Mouse (Mus musculus) c-Kit-negative CD71-positive TER-119-positive erythroid progenitor cells, embryonic 14.5 days (primary cell): ENCODE data around the gene Sart3.
"Not testable (repeated sequence)": the region's sequence is repeated elsewhere in the genome, so short reads cannot be mapped to it uniquely, and the experiment has no call there.

Experiments used
- DNase-seq: peaks from one replicate; pipeline ENCODE4 v3.0.0-alpha.2; 2013; ENCODE audit warnings: low read depth, low spot score

Sart3 gene

DNA sequence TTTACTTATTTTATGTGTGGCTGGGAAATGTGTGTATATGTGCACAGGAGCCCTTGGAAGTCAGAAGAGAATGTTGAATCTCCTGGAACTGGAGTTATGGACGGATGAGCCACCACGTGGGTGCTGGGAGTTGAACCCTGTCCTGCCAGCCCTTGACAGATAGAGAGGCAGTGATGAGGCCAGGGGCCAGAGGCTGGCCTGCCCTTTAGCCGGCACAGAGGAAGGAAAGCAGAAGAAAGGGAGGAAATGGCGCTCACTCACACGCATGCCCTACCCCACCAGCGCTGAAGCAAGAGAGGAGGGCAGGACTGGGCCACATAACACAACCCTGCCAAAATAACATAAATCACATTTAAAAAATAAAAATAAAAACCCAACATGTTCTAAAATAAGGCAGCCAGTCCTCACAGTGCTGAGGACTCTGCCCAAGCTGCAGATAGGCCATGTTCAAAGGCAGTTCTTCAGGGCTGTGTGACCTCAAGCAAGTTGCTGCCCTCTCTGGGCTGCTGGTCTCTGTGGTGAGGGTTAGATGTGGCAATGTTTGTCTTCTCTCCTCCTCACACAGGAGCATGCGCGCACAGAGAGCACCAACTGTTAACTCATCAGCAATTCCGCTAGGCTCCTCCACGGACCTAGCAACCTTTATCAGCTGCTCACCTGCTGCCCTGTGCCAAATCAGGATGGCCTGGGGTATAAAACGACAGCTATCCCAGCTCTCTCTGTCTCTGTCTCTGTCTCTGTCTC, 18.3 kb upstream of the Sart3 start:
- no peak for DNase-seq

DNA sequence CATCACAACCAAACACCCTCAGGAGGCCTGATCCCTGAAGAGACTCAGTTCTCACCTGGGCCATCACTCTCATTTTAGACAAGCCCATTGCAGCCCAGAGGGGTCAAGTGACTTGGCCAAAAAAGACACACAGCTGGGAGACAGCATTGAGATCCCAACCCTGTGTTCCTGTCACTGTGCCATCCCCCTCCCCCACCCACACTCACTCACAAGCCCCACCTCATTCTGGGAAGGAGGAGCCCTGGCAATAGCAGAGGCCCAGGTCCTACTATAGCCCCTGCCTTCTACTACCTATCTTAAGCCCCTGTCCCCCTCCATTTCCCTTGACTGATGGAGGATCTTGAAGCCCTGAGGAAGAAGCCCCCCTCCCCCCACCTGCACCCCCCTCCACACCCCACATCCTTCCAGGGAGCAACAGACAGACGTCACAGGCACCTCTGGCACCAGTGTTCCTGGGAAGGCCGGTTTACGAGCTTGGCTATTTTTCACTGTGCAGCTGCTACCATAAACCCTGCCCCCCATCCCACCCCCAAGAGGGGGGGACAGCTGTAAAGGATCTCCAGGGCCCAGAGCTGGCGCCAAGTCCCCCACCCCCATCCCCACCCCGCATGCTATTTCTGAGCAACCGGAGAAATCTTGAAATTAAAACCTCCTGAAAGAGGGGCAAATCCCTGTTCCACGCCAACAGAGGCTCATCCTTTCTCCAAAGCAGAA, 16.9 kb upstream of the Sart3 start:
- no peak for DNase-seq

DNA sequence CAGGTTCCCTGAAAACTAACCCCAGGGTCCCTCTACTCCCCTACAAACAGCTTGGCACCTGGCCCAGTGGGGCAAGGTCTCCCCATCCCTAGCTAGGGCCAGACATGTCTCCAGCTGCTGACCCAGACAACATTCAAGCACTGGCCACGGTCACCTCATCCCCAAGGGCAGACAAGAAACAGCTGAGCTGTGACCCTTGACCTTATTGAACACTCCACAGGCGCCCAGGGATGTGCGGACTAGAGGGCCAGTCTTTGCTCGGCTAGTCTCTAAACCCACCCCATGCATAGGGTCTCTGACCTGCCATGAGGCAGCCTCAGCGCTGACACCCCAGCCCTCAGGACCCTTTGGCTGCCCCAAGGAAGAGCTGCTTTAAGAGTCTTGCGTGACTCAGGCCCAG, 16.3 kb upstream of the Sart3 start:
- DNase-seq = no peak

DNA sequence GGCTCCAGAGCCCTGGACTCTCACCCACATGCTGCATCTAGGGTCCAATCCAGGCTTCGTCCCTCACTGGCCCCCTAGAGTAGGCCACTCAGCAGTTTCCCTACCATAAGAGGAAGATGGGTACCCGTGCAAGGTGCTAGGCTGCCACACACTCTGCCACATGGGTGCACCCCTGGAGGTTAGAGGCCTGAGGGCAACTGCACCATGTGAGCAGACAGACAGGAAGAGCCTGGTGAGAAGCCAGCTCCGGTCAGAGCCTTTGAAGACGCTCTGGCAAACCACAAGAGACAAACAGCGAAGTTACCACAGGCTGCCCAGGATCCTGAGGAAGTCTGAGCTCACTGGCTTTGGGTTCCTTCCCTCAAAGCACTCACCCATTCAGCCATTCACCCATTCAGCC, 14.7 kb upstream of the Sart3 start:
- DNase-seq = no peak

DNA sequence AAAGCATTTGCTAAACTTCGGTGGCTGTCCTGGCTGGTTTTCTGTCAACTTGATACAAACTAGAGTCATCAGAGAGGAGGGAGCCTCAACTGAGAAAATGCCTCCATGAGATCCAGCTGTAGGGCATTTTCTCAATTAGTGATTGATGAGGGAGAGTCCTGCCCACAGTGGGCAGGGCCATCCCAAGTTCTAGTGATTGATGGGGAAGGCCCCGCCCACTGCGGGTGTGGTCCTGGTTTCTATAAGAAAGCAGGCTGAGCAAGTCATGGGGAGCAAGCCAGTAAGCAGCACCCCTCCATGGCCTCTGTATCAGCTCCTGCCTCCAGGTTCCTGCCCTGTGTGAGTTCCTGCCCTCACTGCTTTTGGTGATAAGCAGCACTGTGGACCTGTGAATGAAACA, 11.8 kb upstream of the Sart3 start:
- not testable (repeated sequence) for DNase-seq

DNA sequence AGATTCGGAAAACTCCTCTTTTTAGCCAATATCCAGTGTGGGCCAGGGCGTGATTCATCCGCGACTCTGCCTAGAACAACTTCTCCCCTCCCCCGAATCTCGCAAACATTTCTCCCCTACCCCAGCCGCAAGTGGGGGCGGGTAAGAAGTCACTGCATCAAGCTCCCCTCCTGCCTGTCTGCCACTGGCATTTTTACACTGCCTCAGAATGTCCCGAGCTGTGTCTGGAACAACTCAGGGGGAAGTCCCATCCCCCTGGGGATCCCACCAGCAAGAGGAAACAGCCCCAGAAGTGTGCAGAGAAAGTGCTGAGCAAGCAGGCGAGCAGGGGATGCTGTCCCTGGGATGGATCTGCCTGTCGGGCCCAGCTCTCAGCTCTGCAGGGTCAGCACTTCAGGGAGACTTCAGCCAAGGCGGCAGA, 11.3 kb upstream of the Sart3 start:
- no peak for DNase-seq

DNA sequence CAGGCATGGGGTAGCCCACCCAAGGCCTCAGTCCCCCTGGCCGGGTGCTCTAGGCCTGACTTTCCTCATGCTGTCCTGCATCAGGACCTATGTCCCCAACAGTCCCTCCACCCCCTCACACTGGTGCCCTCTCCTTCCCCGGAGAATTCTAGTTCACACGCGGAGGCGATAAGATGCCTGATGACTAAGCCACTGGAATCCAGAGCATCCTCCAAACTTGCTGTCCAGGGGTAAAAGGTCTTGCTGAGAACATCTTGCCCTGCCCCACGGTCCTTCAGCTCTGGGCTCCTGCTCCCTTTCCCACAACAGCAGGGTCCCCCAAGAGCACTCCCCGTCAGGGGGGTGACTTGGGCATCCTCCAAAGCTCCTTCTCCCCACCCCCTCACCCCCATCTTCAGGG, 10.3 kb upstream of the Sart3 start:
- DNase-seq = no peak

DNA sequence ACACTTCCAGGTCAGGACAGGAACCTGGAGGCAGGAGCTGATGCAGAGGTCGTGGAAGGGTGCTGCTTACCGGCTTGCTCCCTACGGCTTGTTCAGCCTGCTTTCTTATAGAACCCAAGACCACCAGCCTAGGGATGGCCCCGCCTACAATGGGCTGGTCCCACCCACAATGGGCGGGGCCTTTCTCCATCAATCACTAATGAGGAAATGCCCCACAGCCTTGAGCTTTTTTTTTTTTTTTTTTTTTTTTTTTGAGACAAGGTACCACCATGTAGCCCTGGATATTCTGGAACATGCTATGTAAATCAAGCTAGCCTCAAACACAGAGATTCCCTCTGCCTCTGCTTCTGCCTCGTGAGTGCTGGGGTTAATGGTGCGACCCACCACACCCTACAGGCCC, 9.6 kb upstream of the Sart3 start:
- DNase-seq = no peak

DNA sequence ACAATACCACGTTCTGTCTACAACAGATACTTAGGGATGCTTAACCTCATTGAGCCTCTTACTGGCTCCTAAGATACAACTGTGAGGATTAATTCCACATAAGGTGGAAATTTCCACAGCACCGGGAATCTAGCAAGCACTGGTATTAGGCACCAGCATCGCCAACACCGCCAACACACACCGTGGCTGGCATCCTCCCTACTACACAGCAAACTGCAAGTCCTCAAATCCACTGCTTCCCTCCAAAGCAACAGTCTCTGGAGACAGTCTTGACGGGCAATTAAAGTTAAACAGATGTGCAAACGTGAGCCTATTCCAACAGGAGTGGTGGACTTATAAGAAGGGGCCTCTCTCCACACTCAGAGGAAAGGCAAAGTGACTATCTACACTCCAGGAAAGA, 8.9 kb upstream of the Sart3 start:
- no peak for DNase-seq

DNA sequence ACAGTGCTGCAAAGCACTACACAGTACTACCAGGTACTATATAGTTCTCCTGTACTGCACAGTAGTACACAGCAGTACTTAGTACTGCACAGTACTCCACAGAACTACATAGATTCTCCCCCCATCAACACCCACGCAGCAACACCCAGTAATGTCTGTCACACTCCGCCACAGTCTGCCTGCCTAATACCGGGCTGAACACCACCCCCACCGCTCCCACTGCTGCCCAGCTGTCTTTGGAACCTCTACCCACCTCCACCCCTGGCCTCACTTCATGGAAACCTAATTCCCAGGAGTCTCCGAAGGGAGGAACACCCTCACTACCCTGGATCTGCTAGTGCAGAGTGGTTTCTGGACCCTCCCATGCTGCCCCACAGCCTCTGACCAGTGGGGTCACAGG, 8.5 kb upstream of the Sart3 start:
- no peak for DNase-seq

DNA sequence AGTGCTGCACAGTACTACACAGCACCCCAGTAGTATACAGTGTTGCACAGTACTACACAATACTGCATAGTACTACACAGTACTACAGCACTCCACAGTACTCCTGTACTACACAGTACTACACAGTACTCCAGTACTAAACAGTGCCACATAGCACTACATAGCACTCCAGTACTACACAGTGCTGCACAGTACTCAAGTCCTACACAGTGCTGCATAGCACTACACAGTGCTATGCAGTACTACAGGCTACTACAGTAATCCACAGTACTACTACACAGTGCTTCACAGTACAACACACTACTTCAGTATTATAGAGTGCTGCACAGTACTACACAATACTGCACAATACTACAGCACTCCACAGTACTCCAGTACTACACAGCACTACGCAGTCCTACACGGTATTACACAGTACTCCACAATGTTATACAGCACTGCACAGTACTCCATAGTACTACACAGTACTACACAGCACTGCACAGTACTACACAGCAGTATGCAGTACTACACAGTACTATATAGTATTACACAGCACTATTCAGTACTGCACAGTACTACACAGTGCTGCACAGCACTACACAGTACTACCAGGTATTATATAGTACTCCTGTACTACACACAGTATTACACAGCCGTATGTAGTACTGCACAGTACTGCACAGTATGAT, 7.9 kb upstream of the Sart3 start:
- no peak for DNase-seq

DNA sequence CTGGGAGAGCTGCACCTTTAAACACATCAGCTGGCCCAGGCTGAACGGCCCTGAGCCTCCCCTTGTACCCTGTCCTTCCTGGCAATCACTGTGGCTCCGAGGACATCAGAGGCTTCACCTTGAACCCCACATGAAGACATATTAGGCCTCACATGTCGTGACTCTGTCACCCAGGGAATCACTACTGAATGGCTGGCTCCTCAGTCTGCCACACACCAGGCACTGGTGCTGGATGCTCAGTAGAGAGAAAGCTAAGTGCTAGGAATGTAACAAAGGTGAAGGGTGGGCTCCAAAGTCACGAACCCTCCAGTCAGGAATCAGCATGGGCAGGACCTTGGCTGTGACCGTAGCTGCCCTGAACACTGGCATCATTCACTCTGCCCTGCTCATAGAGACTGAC, 7.3 kb upstream of the Sart3 start:
- no peak for DNase-seq

DNA sequence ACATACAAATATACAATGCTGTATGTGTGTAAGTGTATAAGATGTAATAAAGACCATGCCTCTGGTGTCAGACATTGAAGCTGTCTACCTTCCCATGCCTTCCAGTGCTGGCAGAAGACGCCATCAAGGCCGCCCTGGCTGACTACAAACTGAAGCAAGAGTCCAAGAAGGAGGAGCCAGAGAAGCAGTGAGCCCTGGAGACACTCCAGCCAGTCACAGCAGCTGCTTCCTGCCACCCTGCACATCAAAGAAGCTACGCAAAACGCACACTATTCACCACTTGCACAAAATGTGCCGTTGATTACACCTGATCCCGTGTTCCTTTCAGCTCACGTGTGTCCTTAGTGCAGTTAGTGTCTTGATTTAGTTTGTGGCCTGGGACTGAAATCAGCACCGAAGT, 5.4 kb upstream of the Sart3 start:
- DNase-seq = not testable (repeated sequence)

DNA sequence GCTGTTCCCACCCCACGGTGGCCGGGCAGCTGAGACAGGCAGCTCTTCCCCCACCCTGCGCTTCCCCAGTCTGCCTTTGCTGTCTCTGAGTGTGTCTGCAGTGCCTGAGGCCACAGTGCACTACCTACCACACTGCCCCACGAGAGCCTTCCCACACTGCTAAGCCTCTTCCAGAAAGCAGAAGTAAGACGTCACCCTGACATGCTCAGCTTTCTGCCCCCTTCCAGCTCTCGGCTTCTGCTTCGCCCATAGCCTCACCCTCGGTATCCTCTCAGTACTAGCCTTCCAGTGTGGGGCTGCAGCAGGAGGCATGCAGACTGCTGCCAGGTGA, 4.6 kb upstream of the Sart3 start:
- no peak for DNase-seq

DNA sequence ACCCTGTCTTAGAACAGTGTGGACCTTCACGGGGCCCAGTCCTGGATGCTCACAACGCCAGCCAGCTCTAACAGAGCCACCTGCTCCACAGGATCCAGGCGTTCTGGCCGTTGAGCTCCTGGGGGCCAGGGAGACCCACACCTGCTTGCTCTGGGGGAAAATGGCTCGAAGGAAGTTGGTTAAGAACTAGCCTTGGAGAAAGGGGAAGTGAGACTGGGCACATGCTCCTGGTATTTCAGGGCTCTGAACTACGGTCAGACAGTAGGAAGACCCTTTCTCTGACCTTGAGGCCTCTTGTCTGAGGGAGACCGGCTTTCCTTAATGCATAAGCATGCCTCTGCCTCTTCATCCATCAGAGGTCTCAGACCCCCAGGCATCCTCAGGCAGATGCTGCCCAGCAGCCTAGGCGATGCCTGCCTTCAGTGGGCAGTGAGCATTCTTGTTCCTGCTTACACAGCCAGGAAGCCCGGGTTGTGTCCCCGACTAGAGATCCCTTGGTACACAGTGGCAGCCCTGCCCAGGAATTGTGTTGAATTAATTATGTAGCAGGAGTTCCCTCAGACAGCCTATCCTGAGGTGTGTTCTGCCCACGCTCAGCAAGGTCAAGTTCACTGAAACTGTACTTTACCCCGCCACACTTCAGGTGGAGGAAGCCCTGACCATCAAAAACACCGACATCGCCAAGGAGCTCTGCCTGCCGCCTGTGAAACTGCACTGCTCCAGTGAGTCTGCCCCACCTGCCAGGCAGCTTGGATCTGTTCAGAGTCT, 4.0 kb upstream of the Sart3 start:
- no peak for DNase-seq

DNA sequence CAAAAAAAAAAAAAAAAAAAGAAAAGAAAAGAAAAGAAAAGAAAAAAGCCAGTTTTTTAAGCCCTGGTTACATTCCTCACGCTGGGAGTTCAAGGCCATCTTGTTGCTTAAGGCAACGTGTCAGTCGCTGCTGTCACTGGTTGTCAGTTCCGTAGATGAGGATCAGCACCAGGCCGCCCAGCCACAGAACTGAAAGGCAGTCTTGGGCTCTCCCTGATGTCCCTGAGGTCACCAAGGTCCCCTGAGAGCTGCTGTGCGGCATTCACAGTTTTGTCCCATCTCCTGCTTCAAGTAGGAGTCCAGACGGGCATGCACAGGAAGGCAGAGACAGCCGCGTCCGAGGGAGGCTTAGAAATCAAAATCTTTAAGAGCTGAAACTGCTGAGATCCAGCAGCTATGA, 3.3 kb upstream of the Sart3 start:
- no peak for DNase-seq

DNA sequence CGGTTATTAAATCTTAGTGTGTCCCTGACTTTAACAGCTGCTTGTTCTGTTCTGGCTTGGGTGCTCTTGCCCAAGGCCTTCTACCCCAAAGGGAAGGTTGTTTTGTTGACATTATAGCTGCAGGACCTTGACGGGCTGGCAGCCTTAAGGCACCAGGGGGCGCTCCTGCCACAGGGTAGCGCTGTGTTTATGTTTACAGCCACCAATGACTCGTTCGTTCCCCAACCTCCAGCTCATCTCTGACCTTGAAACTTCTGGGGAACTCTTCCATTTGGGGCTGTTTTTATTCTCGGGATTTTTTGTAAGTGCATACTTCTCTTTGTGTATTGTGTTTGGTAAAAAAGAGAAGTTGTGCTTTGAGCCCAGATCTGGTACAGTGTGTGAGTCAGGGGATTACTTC, 1.4 kb upstream of the Sart3 start:
- DNase-seq = peak; percentile 83

DNA sequence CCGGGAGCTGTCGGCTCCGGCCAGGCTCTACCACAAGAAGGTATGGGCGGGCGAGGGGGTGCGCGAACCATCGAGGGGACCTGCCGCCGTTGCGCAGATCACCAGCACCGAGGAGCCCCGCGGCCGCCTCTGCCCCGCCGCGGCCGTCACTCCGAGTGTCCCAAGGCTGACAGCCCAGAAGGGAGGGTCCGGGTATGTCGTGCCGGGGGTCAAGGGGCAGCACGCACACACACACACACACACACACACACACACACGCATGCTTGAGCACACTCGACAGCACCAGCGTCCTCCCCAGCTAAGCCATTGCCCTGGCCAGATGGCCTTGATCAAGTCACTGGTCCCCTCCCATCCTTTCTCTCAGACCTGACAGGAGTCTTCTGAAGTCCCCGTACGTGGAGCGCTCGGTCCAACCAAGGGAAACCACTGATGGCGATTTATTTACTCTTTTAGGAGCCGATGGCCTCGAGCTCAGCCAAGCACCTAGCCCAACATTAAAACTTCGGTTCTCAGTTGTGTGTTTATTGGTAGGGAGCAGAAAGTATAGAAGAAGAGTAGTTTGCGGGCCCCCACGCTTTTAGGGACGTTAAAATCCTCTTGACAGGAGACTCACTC, 702 bp upstream of the Sart3 start:
- peak; percentile 30 for DNase-seq

DNA sequence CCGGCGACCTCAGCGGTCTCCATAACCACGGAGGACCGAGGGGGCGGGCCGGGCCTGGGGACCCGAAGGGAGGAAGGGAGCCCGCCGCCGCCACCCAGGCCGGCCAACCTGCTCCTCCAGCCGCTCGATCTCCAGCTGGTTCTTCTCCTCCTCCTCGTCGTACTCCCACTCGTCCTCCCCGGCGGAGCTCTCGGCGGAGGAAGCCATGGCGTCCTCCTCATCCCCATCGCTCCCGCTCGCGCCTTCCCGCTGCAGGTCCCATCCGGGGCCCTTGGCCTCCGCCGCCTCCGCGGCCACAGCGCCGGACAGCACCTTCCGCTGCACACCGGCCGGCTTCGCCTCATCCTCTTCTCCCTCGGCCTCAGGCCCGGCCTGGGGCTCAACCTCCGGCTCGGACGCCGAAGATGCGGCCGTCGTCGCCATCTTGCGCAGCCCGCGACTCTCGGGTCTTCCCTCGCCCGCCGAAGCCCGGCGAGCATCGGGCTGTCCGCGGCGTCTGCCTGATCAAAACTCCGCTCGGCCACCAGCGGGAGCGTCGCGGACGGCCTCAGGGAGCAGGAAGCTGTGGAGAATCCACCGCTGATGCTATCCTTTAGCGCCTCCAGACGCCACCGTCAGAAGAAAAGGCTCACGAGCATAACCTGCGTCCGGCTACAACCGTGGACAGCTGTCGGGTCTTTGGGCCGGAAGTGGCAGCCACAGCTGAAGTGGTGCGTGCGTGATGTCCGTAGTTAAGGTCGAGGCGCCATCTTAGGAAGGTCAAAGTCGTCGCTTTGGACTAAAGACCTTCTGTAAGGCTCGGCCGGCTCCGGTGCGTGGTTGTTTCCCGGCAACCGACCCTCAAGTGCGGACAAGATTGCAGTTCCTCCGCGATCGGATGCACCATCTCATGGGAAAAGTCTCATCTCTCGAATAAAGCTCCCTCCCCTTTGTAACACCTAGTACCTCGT, 822 bp downstream of the Sart3 start:
- DNase-seq = peak; percentile 87

DNA sequence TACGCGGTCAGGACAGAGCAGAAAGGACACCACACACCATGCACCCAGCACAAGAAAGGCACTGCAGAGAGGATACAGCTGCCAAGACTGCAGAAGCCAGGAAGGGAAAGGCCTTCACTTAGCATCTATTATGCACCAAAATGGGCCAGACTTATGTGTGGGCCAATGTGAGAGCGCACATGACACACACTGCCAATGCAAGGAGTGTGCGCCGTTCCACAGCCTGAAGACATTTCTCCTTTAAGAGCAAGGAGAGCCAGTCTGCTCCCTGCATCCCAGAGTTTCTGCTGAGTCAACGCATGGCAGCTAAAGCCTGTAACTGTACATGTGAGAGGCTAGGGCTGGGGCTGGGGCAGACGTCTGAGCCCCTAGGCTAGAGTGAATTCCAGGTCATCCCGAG, 3.5 kb downstream of the Sart3 start:
- DNase-seq = no peak
